Mouse (Mus musculus) cerebellum, adult 2 months (tissue): ENCODE measurements at regions not wholly inside any gene's neighbourhood (a gene's known extent, or its start where the extent isn't known, plus 50 kb on each side); places are given as distances from the start of the nearest gene placed in this dataset.

ENCODE experiments used
- CTCF ChIP-seq: fragments of 200-500 bp; IDR thresholded peaks from 2 replicates; pipeline ENCODE4 v1.5.1; 2011; ENCODE audit warnings: low read depth, mild to moderate bottlenecking, control low read depth, low read length, moderate library complexity, borderline replicate concordance; ENCODE audit not compliant: insufficient read depth
- POLR2A ChIP-seq: fragments of 200-500 bp; IDR thresholded peaks from 2 replicates; pipeline ENCODE4 v1.6.1; 2011; ENCODE audit warnings: low read length, control low read depth, borderline replicate concordance; ENCODE audit not compliant: insufficient read depth

GRCm38 (mm10) chr2:174871225-174871624, 110.8 kb downstream of the Edn3 start:
- TF ChIP-seq CTCF (no peak), POLR2A (no peak)
